In the genomic region with DNA sequence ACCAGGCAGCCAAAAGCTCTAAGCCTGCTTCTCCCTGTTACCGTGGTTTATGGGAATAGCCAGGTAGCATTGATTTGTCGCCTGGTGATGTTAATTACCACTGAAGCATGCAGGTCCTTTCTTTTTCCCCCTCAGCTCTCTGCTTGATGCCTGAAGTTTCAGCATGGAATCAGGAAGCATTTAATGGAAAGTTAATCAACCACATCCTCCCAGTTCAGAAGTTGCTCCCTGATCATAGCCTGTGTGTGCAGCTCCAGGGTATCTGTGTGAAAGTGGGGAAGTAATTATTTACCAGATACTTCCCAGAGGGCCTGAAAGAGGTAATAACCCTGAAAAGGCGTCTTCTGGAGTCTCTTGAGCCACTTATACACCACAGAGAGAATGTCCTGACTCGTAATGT, we compare ENCODE assay signal across 26 mouse cellular contexts.
DNase-seq lines count a peak whose midpoint lies in the region; ATAC-seq and TF ChIP-seq lines count a peak whose summit lies in the region.
"Had no signal": no experiment of that assay in that cellular context is flagged by ENCODE, and none has a peak within 500 bp of the region (broad histone marks: within the 10 kb centered on the region; RNA-seq: fewer than 3 reads in every experiment).

No protein-coding gene starts in this region.

- no peaks in the 10 kb centered on the region; the same call in 1 of the 2 replicates for H3K27me3 ChIP-seq in kidney, embryonic 15.5 days
- no peaks in the 10 kb centered on the region for H3K27me3 ChIP-seq in limb, embryonic 10.5 days (ENCODE audit: low read depth, poor library complexity, severe bottlenecking)
- H3K27me3 ChIP-seq in liver, embryonic 11.5 days (replicated peaks; ENCODE audit: control insufficient read depth, insufficient read depth, low read length) = no peaks in the 10 kb centered on the region
- H3K27me3 ChIP-seq in heart, adult 2 months (ENCODE audit: control insufficient read depth, insufficient read depth, low read length) = no peaks in the 10 kb centered on the region
- H3K27me3 ChIP-seq: embryonic facial prominence, embryonic 13.5 days; heart, embryonic 15.5 days; hindbrain, embryonic 15.5 days; limb, embryonic 13.5 days; liver, embryonic 13.5 days; megakaryocyte, embryonic 14.5 days had no signal

- peak; percentile 7 for DNase-seq in embryo, embryonic 10 days (ENCODE audit: low spot score)
- no peak for DNase-seq in embryo, embryonic 9.5 days (ENCODE audit: extremely low spot score)
- DNase-seq in embryo, embryonic 11.5 days (ENCODE audit: low read depth, low spot score) = peak; percentile 1
- peak; percentile 32 for DNase-seq in limb, embryonic 10.5 days (ENCODE audit: low spot score)
- no peak for DNase-seq in heart, postnatal 25 days (ENCODE audit: low spot score)
- DNase-seq in liver, embryonic 11.5 days (ENCODE audit: low spot score) = no peak
- no peak for DNase-seq in heart, adult 2 months
- DNase-seq: adrenal gland, postnatal 25 days; cerebellum, adult 9-10 months; gastrocnemius, postnatal 25 days; heart, adult 18-20 months; heart, postnatal 4 days; liver, embryonic 13.5 days; lung, adult 2 months; lung, postnatal 36 days; midbrain, embryonic 14.5 days; right cerebral cortex, postnatal 14 days had no signal

- no peak overlapping the region for H3K27ac ChIP-seq in kidney, embryonic 15.5 days
- no peak overlapping the region for H3K27ac ChIP-seq in limb, embryonic 10.5 days
- H3K27ac ChIP-seq in liver, embryonic 11.5 days (ENCODE audit: low read depth, low read length) = no peak overlapping the region
- no peak overlapping the region for H3K27ac ChIP-seq in heart, adult 2 months
- H3K27ac ChIP-seq: embryonic facial prominence, embryonic 13.5 days; heart, embryonic 15.5 days; hindbrain, embryonic 15.5 days; layer of hippocampus, adult 2 months; limb, embryonic 13.5 days; liver, embryonic 13.5 days had no signal

- TF ChIP-seq EP300 in heart, adult 2 months (IDR thresholded peaks at IDR 0.05; ENCODE audit: insufficient read depth, low read depth, low read length) = no peak

- no peak overlapping the region for H3K4me3 ChIP-seq in kidney, embryonic 15.5 days (replicated peaks)
- H3K4me3 ChIP-seq in limb, embryonic 10.5 days = no peak overlapping the region
- no peak overlapping the region for H3K4me3 ChIP-seq in liver, embryonic 11.5 days (ENCODE audit: low read depth, low read length)
- H3K4me3 ChIP-seq in heart, adult 2 months = no peak overlapping the region
- H3K4me3 ChIP-seq: embryonic facial prominence, embryonic 13.5 days; heart, embryonic 15.5 days; hindbrain, embryonic 15.5 days; layer of hippocampus, adult 2 months; limb, embryonic 13.5 days; liver, embryonic 13.5 days; megakaryocyte, embryonic 14.5 days had no signal

- ATAC-seq in kidney, embryonic 15.5 days (replicated peaks; ENCODE audit: low FRiP score) = peak; percentile 96
- ATAC-seq in liver, embryonic 11.5 days (replicated peaks; ENCODE audit: low FRiP score) = no peak
- ATAC-seq: forebrain, embryonic 14.5 days; intestine, embryonic 16.5 days had no signal

- no peak overlapping the region for H3K4me2 ChIP-seq in kidney, embryonic 15.5 days
- no peak overlapping the region for H3K4me2 ChIP-seq in liver, embryonic 11.5 days
- H3K4me2 ChIP-seq: embryonic facial prominence, embryonic 13.5 days; heart, embryonic 15.5 days; hindbrain, embryonic 15.5 days; limb, embryonic 13.5 days; liver, embryonic 13.5 days had no signal

- H3K9ac ChIP-seq in kidney, embryonic 15.5 days = no peak overlapping the region
- H3K9ac ChIP-seq in liver, embryonic 11.5 days (ENCODE audit: low read depth, low read length) = no peak overlapping the region
- H3K9ac ChIP-seq in heart, adult 2 months (ENCODE audit: low read depth, low read length) = no peak overlapping the region
- H3K9ac ChIP-seq: embryonic facial prominence, embryonic 13.5 days; heart, embryonic 15.5 days; hindbrain, embryonic 15.5 days; limb, embryonic 13.5 days; liver, embryonic 13.5 days had no signal

- TF ChIP-seq POLR2A in heart, adult 2 months (IDR thresholded peaks at IDR 0.05; ENCODE audit: insufficient read depth, low read depth, low read length) = no peak

- H3K4me1 ChIP-seq in kidney, embryonic 15.5 days = 0 out of 2 replicates have a peak, but pooled peaks cover 7% of the 10 kb centered on the region
- H3K4me1 ChIP-seq in limb, embryonic 10.5 days = no peaks in the 10 kb centered on the region
- no peaks in the 10 kb centered on the region for H3K4me1 ChIP-seq in liver, embryonic 11.5 days (replicated peaks; ENCODE audit: control insufficient read depth, insufficient read depth, low read length)
- no peaks in the 10 kb centered on the region for H3K4me1 ChIP-seq in heart, adult 2 months (ENCODE audit: control insufficient read depth, insufficient read depth, low read length)
- H3K4me1 ChIP-seq: embryonic facial prominence, embryonic 13.5 days; heart, embryonic 15.5 days; hindbrain, embryonic 15.5 days; liver, embryonic 13.5 days; megakaryocyte, embryonic 14.5 days had no signal

- no peaks in the 10 kb centered on the region for H3K36me3 ChIP-seq in kidney, embryonic 15.5 days
- H3K36me3 ChIP-seq in limb, embryonic 10.5 days = no peaks in the 10 kb centered on the region
- H3K36me3 ChIP-seq in liver, embryonic 11.5 days (ENCODE audit: control insufficient read depth, insufficient read depth, low read length) = no peaks in the 10 kb centered on the region
- H3K36me3 ChIP-seq in heart, adult 2 months (ENCODE audit: control insufficient read depth, insufficient read depth, low read length) = no peaks in the 10 kb centered on the region
- H3K36me3 ChIP-seq: embryonic facial prominence, embryonic 13.5 days; heart, embryonic 15.5 days; hindbrain, embryonic 15.5 days; limb, embryonic 13.5 days; liver, embryonic 13.5 days had no signal

- WGBS in kidney, embryonic 15.5 days = 17% methylated on average over 4 of the region's 4 CpGs
- WGBS in limb, embryonic 10.5 days = 25% methylated on average over 4 of the region's 4 CpGs
- 55% methylated on average over 4 of the region's 4 CpGs for WGBS in liver, embryonic 11.5 days
- 55% methylated on average over 4 of the region's 4 CpGs for WGBS in heart, adult 2 months

- H3K79me2 ChIP-seq in heart, adult 2 months (replicated peaks; ENCODE audit: control insufficient read depth, insufficient read depth, low read length) = no peaks in the 10 kb centered on the region

- no peak for TF ChIP-seq CTCF in heart, adult 2 months (IDR thresholded peaks at IDR 0.05)

- no peaks in the 10 kb centered on the region for H3K9me3 ChIP-seq in kidney, embryonic 15.5 days (replicated peaks)
- no peaks in the 10 kb centered on the region for H3K9me3 ChIP-seq in limb, embryonic 10.5 days (replicated peaks)
- H3K9me3 ChIP-seq in liver, embryonic 11.5 days (ENCODE audit: control insufficient read depth, low read length) = no peaks in the 10 kb centered on the region
- H3K9me3 ChIP-seq: embryonic facial prominence, embryonic 13.5 days; heart, embryonic 15.5 days; hindbrain, embryonic 15.5 days; limb, embryonic 13.5 days; liver, embryonic 13.5 days had no signal

- intact Hi-C loops in heart, postnatal 25 days (cut with DNase I) = no loop called here
- intact Hi-C loops in heart, adult 2 months (cut with DNase I) = no loop called here

Comparison
In these comparisons a context has a peak if more than half of its experiments do, and no peak if none do; other contexts are left out.
1. DNase-seq: peak in embryo, embryonic 10 days (single experiment), embryo, embryonic 11.5 days (single experiment) and limb, embryonic 10.5 days (single experiment); none in embryo, embryonic 9.5 days (single experiment), heart, postnatal 25 days (single experiment), liver, embryonic 11.5 days (single experiment) and heart, adult 2 months (0 of 2).